Mouse (Mus musculus) yolk sac, embryonic 10.5 days (tissue): ENCODE results near the gene Ripk1.

Source experiments
- DNase-seq: peaks from one replicate; pipeline ENCODE4 v3.0.0-alpha.2; 2017; ENCODE audit warnings: low spot score

Gene Ripk1

GRCm38 (mm10) chr13:34076561-34077491, 74.7 kb downstream of the Ripk1 start:
- peak; percentile 18 for DNase-seq

- DNase-seq, result peak; percentile 87
Measured at GRCm38 (mm10) chr13:34077492-34078271, 75.5 kb downstream of the Ripk1 start, which contains the start of gene Tubb2a. Gene Tubb2a (minus strand): TSS chr13:34078007.

GRCm38 (mm10) chr13:34078500-34079280, 76.5 kb downstream of the Ripk1 start:
- DNase-seq, result no peak

GRCm38 (mm10) chr13:34079801-34080200, 77.6 kb downstream of the Ripk1 start:
- DNase-seq, result no peak

- no peak for DNase-seq
Measured at GRCm38 (mm10) chr13:34081926-34082325, 79.8 kb downstream of the Ripk1 start.

GRCm38 (mm10) chr13:34084026-34084750, 82.0 kb downstream of the Ripk1 start:
- DNase-seq, result no peak
